8 mouse cellular contexts compared by ENCODE assay signal in the genomic region with DNA sequence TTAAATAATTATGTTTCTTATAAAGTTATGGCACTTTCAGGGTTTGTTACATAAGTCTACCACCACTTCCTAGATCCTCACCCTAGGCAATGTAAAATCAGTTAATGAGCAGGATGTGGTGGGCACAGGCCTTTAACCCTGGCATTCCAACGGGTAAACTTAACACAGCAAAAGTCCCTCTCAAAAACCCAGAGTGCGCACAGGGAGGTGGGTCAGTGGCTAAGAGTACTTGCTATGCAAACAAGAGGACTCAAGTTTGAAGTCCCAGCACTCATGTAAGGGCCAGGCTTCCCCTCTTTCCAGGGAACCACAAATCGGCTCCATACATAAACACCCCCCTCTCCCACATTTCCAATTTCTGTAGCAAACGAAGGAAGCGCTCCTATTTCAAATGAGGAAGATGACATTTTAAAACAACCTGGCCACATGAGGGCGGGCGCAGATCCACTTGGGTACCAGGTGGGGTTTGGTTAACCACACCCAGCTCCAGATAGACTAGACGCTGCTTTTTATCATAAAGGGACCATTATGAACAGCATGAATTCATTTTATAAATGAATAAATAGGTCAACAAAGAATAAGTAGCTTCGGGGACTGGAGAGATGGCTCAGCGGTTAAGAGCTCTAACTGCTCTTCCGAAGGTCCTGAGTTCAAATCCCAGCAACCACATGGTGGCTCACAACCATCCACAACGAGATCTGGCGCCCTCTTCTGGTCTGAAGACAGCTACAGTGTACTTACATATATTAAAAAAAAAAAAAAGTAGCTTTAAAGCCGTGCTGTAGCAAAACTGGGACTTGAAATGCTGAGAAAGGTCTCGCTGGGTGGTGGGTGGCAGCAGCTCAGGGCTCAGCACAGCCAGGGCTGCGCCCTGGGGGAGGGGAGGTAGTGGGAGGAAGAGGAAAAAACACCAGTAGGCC. TPM values are rescaled to one million over a fixed set of nuclear protein-coding genes. Genes with fewer than 3 reads are reported as not detected.
DNase-seq lines count a peak whose midpoint lies in the region; ATAC-seq and TF ChIP-seq lines count a peak whose summit lies in the region.

No protein-coding gene starts in this region.

- peaks cover 22% of the 10 kb centered on the region for H3K36me3 ChIP-seq in heart, embryonic 11.5 days (ENCODE audit: control insufficient read depth, insufficient read depth, low read length)
- H3K36me3 ChIP-seq in E14TG2a.4 (ENCODE audit: insufficient read depth, low read length), result peaks cover 75% of the 10 kb centered on the region
- peaks cover 49% of the 10 kb centered on the region for H3K36me3 ChIP-seq in limb, embryonic 14.5 days (ENCODE audit: control insufficient read depth, insufficient read depth, low read length)
- H3K36me3 ChIP-seq in stomach, embryonic 14.5 days (ENCODE audit: control insufficient read depth, insufficient read depth, low read length), result peaks cover 25% of the 10 kb centered on the region

- H3K4me2 ChIP-seq in heart, embryonic 11.5 days, result peak overlapping the region; percentile 89
- 0 out of 2 replicates have a peak overlapping the region, but pooled peaks have one; percentile 78 for H3K4me2 ChIP-seq in limb, embryonic 14.5 days (replicated peaks; ENCODE audit: low read depth, low read length, severe bottlenecking)
- no peak overlapping the region for H3K4me2 ChIP-seq in stomach, embryonic 14.5 days (replicated peaks; ENCODE audit: low read depth, low read length)

- DNase-seq in heart, postnatal 25 days (ENCODE audit: low spot score), result no peak
- peak; percentile 47 for DNase-seq in embryo, embryonic 11 days
- no peak for DNase-seq in limb, embryonic 14.5 days (ENCODE audit: low spot score)
- DNase-seq in cerebellum, adult 8-10 months, result no peak
- DNase-seq in layer of hippocampus, adult 9-11 months, result no peak

- H3K4me1 ChIP-seq in heart, embryonic 11.5 days (ENCODE audit: control insufficient read depth, insufficient read depth, low read length), result peaks cover 46% of the 10 kb centered on the region
- peaks cover 83% of the 10 kb centered on the region for H3K4me1 ChIP-seq in E14TG2a.4 (replicated peaks; ENCODE audit: low read depth, low read length)
- peaks cover 22% of the 10 kb centered on the region for H3K4me1 ChIP-seq in limb, embryonic 14.5 days (ENCODE audit: control insufficient read depth, insufficient read depth, low read length)
- H3K4me1 ChIP-seq in stomach, embryonic 14.5 days (ENCODE audit: control insufficient read depth, insufficient read depth, low read length), result peaks cover 24% of the 10 kb centered on the region

- 82% methylated on average over 16 of the region's 16 CpGs for WGBS in heart, embryonic 11.5 days (ENCODE audit: insufficient replicate concordance)
- WGBS in limb, embryonic 14.5 days, result 80% methylated on average over 16 of the region's 16 CpGs
- WGBS in stomach, embryonic 14.5 days, result 84% methylated on average over 16 of the region's 16 CpGs

- peak overlapping the region; percentile 96 for H3K27ac ChIP-seq in heart, embryonic 11.5 days (ENCODE audit: low read depth, low read length)
- H3K27ac ChIP-seq in limb, embryonic 14.5 days (replicated peaks; ENCODE audit: low read depth, low read length), result peak overlapping the region; percentile 48
- H3K27ac ChIP-seq in stomach, embryonic 14.5 days (ENCODE audit: low read length), result peak overlapping the region; percentile 3; the same call in 1 of the 2 replicates

- no peaks in the 10 kb centered on the region for H3K9me3 ChIP-seq in heart, embryonic 11.5 days (replicated peaks; ENCODE audit: control insufficient read depth, low read length)
- no peaks in the 10 kb centered on the region for H3K9me3 ChIP-seq in E14TG2a.4 (ENCODE audit: low read length)
- H3K9me3 ChIP-seq in limb, embryonic 14.5 days (ENCODE audit: control insufficient read depth, low read length), result no peaks in the 10 kb centered on the region
- no peaks in the 10 kb centered on the region for H3K9me3 ChIP-seq in stomach, embryonic 14.5 days (ENCODE audit: control insufficient read depth, low read depth, low read length)

- intact Hi-C loops in heart, postnatal 25 days (cut with DNase I), result no loop called here

- H3K4me3 ChIP-seq in heart, embryonic 11.5 days (ENCODE audit: low read depth, low read length), result no peak overlapping the region
- H3K4me3 ChIP-seq in E14TG2a.4 (replicated peaks; ENCODE audit: low read length), result peak overlapping the region; percentile 96
- H3K4me3 ChIP-seq in limb, embryonic 14.5 days (replicated peaks; ENCODE audit: low read length), result no peak overlapping the region
- no peak overlapping the region for H3K4me3 ChIP-seq in stomach, embryonic 14.5 days (ENCODE audit: low read depth, low read length)

- no peaks in the 10 kb centered on the region for H3K27me3 ChIP-seq in heart, embryonic 11.5 days (ENCODE audit: control insufficient read depth, insufficient read depth, low read length)
- no peaks in the 10 kb centered on the region for H3K27me3 ChIP-seq in E14TG2a.4 (ENCODE audit: insufficient read depth, low read length)
- no peaks in the 10 kb centered on the region for H3K27me3 ChIP-seq in limb, embryonic 14.5 days (ENCODE audit: control insufficient read depth, insufficient read depth, low read length)
- H3K27me3 ChIP-seq in stomach, embryonic 14.5 days (ENCODE audit: control insufficient read depth, insufficient read depth, low read length), result no peaks in the 10 kb centered on the region

- H3K9ac ChIP-seq in heart, embryonic 11.5 days (ENCODE audit: low read depth, low read length), result no peak overlapping the region
- H3K9ac ChIP-seq in limb, embryonic 14.5 days (ENCODE audit: low read depth, low read length, severe bottlenecking), result no peak overlapping the region
- H3K9ac ChIP-seq in stomach, embryonic 14.5 days (replicated peaks; ENCODE audit: low read depth, low read length), result no peak overlapping the region

- TF ChIP-seq POLR2A in limb, embryonic 14.5 days (IDR thresholded peaks at IDR 0.05; ENCODE audit: borderline replicate concordance, extremely low read depth, insufficient read depth, insufficient read length), result no peak

- ATAC-seq in heart, embryonic 11.5 days (replicated peaks; ENCODE audit: insufficient number of reproducible peaks, low FRiP score, low TSS enrichment), result no peak
- no peak for ATAC-seq in limb, embryonic 14.5 days (ENCODE audit: low FRiP score, low read depth)
- no peak for ATAC-seq in stomach, embryonic 14.5 days (ENCODE audit: insufficient number of reproducible peaks, insufficient read depth, low FRiP score, low read depth)

- TF ChIP-seq CTCF in E14TG2a.4 (conservative IDR thresholded peaks at IDR 0.05; ENCODE audit: low read length), result peak; percentile 40

RNA-seq across cellular contexts. Expression of gene Myom1, which starts 10.5 kb away (rescaled TPM):
- 208 and 237 TPM in 2 replicates for polyA plus RNA-seq in heart, embryonic 11.5 days (2014; fragmentation: Nextera tagmentation; extraction: Ambion mirVana)
- total RNA-seq in heart, postnatal 25 days (2021), result 1,000 to 10,000 TPM; 1,192 to 1,218 TPM
- 20.8 and 29.6 TPM in 2 replicates for polyA plus RNA-seq in limb, embryonic 14.5 days (2012; rRNA removed)
- 22.6 and 33.2 TPM in 2 replicates for polyA plus RNA-seq in limb, embryonic 14.5 days (2014; fragmentation: Nextera tagmentation; extraction: Ambion mirVana)
- polyA plus RNA-seq in stomach, embryonic 14.5 days (2014; fragmentation: Nextera tagmentation; extraction: Ambion mirVana), result 16.6 and 20.0 TPM in 2 replicates

RNA-seq across cellular contexts. Expression of gene Myl12a, which starts 10.7 kb away (rescaled TPM):
- 878 and 906 TPM in 2 replicates for polyA plus RNA-seq in heart, embryonic 11.5 days (2014; fragmentation: Nextera tagmentation; extraction: Ambion mirVana)
- 100 to 1,000 TPM; 944 to 988 TPM for total RNA-seq in heart, postnatal 25 days (2021)
- polyA plus RNA-seq in limb, embryonic 14.5 days (2012; rRNA removed), result 361 and 386 TPM in 2 replicates
- polyA plus RNA-seq in limb, embryonic 14.5 days (2014; fragmentation: Nextera tagmentation; extraction: Ambion mirVana), result 718 and 721 TPM in 2 replicates
- polyA plus RNA-seq in stomach, embryonic 14.5 days (2014; fragmentation: Nextera tagmentation; extraction: Ambion mirVana), result 569 and 588 TPM in 2 replicates

Comparison
In these comparisons a context has a peak if more than half of its experiments do, and no peak if none do; other contexts are left out.
1. H3K27ac ChIP-seq: peak in every context shown above with its lines; median percentile 96 in heart, embryonic 11.5 days; 48 in limb, embryonic 14.5 days; 3 in stomach, embryonic 14.5 days.